Mouse (Mus musculus): ENCODE data around the gene Tmed6. TPM values are rescaled to one million over a fixed set of nuclear protein-coding genes. Genes with fewer than 3 reads are reported as not detected.
"Not testable (repeated sequence)": the region's sequence is repeated elsewhere in the genome, so short reads cannot be mapped to it uniquely, and the experiment has no call there.

The Tmed6 gene
- polyA plus RNA-seq, 1 experiment from 2014 or later: not detected

- H3K27me3 ChIP-seq (ENCODE audit: control insufficient read depth, insufficient read depth, low read length): no peaks in the 10 kb centered on the region
- no peaks in the 10 kb centered on the region for H3K36me3 ChIP-seq (ENCODE audit: control insufficient read depth, insufficient read depth, low read length)
- no peak overlapping the region for H3K4me3 ChIP-seq (ENCODE audit: low read depth, low read length)
- ATAC-seq (ENCODE audit: insufficient number of reproducible peaks, low FRiP score, low TSS enrichment, low read depth) (no peak), DNase-seq (ENCODE audit: low spot score) (no peak)
- H3K9ac ChIP-seq (ENCODE audit: low read length): 0 out of 2 replicates have a peak overlapping the region, but pooled peaks have one; percentile 22
- H3K4me2 ChIP-seq (ENCODE audit: low read depth, severe bottlenecking): 0 out of 2 replicates have a peak overlapping the region, but pooled peaks have one; percentile 0
- WGBS: 75% methylated on average over 23 of the region's 23 CpGs
- H3K27ac ChIP-seq (replicated peaks; ENCODE audit: low read depth, low read length): 0 out of 2 replicates have a peak overlapping the region, but pooled peaks have one; percentile 36
- H3K9me3 ChIP-seq (ENCODE audit: control insufficient read depth, low read length): no peaks in the 10 kb centered on the region
- H3K4me1 ChIP-seq (ENCODE audit: control insufficient read depth, insufficient read depth, low read length): peaks cover 3% of the 10 kb centered on the region; the same call in 1 of the 2 replicates
These were observed 43.7 kb upstream of the Tmed6 start for GRCm38 (mm10) chr8:107108978-107109720.

GRCm38 (mm10) chr8:107108089-107108488 is 42.6 kb upstream of the Tmed6 start:
- not testable (repeated sequence) for H3K36me3 ChIP-seq (ENCODE audit: control insufficient read depth, insufficient read depth, low read length); H3K4me2 ChIP-seq (ENCODE audit: low read depth, severe bottlenecking); DNase-seq (ENCODE audit: low spot score); H3K9ac ChIP-seq (ENCODE audit: low read length); H3K9me3 ChIP-seq (ENCODE audit: control insufficient read depth, low read length); H3K4me1 ChIP-seq (ENCODE audit: control insufficient read depth, insufficient read depth, low read length); H3K27ac ChIP-seq (replicated peaks; ENCODE audit: low read depth, low read length); H3K4me3 ChIP-seq (ENCODE audit: low read depth, low read length); H3K27me3 ChIP-seq (ENCODE audit: control insufficient read depth, insufficient read depth, low read length); ATAC-seq (ENCODE audit: insufficient number of reproducible peaks, low FRiP score, low TSS enrichment, low read depth)
- WGBS: 90% methylated on average over 5 of the region's 5 CpGs

DNA sequence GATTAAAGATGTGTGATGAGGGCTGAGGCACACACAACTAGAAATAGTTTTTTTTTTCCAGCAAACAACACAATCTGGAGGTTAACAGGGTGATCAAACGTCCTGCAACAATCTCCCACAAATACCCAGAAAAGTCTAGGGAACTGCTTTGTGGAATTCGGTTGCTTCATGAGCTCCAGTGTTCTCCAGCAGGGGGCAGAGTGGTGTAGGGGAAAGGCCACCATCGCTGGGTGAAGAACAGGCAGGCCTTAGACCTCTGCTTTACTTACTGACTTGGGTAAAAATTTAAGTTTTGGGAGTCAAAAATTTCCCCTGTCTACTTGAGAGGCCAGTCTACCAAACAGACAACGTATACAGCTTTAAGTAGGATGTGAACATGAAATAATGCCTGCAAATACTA is 39.1 kb upstream of the Tmed6 start:
- 13% methylated on average over 4 of the region's 4 CpGs for WGBS
- Histone ChIP-seq H3K4me1 (ENCODE audit: control insufficient read depth, insufficient read depth, low read length) (no peaks in the 10 kb centered on the region), H3K9me3 (ENCODE audit: control insufficient read depth, low read length) (no peaks in the 10 kb centered on the region), H3K9ac (ENCODE audit: low read length) (no peak overlapping the region), H3K36me3 (ENCODE audit: control insufficient read depth, insufficient read depth, low read length) (no peaks in the 10 kb centered on the region), H3K27ac (replicated peaks; ENCODE audit: low read depth, low read length) (no peak overlapping the region), H3K27me3 (ENCODE audit: control insufficient read depth, insufficient read depth, low read length) (no peaks in the 10 kb centered on the region), H3K4me2 (ENCODE audit: low read depth, severe bottlenecking) (no peak overlapping the region), H3K4me3 (ENCODE audit: low read depth, low read length) (no peak overlapping the region)
- no peak for ATAC-seq (ENCODE audit: insufficient number of reproducible peaks, low FRiP score, low TSS enrichment, low read depth)
- peak; percentile 90 for DNase-seq (ENCODE audit: low spot score)

DNA sequence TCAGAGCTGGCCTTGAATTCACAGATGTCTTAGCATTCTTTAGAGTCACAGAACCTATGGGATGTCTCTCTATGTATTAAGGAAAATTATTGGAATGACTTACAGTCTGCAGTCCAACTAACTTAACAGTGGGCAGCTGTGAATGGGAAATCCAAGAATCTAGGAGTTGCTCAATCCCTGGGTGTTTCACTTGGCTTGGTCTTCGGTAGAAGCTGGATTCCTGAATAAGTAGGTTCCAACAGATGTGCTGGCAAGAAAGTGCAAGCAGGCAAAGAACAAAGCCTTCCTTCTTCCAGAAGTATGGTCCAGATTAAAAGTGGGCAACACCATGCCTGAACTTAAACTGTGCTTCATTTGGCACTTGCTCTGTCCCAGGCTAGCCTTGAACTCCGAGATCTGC is 35.2 kb upstream of the Tmed6 start:
- no peak overlapping the region for H3K9ac ChIP-seq (ENCODE audit: low read length)
- WGBS: 85% methylated on average over 2 of the region's 2 CpGs
- no peak for ATAC-seq (ENCODE audit: insufficient number of reproducible peaks, low FRiP score, low TSS enrichment, low read depth)
- no peak overlapping the region for H3K4me3 ChIP-seq (ENCODE audit: low read depth, low read length)
- no peaks in the 10 kb centered on the region for H3K9me3 ChIP-seq (ENCODE audit: control insufficient read depth, low read length)
- no peaks in the 10 kb centered on the region for H3K27me3 ChIP-seq (ENCODE audit: control insufficient read depth, insufficient read depth, low read length)
- DNase-seq (ENCODE audit: low spot score): no peak
- no peak overlapping the region for H3K4me2 ChIP-seq (ENCODE audit: low read depth, severe bottlenecking)
- H3K36me3 ChIP-seq (ENCODE audit: control insufficient read depth, insufficient read depth, low read length): no peaks in the 10 kb centered on the region
- no peaks in the 10 kb centered on the region for H3K4me1 ChIP-seq (ENCODE audit: control insufficient read depth, insufficient read depth, low read length)
- no peak overlapping the region for H3K27ac ChIP-seq (replicated peaks; ENCODE audit: low read depth, low read length)

DNA sequence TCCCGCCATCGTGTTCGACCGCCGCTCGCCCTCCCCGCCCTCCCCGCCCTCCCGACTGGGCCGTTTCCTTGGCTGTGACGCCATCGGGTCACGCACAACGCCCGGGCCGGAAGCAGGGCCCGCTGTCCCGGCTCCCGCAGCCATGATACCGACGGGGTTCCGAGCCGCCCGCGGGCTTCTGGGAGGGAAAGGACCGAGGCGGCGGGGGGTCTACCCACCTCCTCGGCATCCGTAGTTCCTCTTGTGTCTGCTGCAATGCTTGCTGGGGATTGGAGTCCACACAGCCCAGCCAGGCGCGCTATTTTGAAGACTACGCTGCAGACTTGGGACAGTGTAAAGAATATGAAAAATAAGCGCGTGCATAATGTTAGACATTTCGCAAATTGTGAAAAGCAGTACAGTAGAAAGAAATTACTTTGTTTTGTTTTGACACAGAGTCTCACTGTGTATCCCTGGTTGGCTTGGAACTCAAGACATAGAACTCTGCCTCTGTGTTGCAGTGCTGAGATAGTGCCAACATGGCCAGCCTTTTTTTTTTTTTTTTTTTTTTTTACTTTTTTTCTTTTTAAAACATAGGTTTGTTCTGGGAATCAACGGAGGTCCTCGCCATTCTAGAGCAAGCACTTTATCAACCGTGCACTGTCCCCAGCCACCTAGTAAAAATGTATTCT is 31.1 kb upstream of the Tmed6 start, which contains the start of gene Terf2:
TSS of gene Terf2 (minus strand) at position 182 of the 671 bp plus-strand sequence.
- WGBS: 4% methylated on average over 39 of the region's 39 CpGs
- Histone ChIP-seq H3K4me3 (ENCODE audit: low read depth, low read length) (peak within 1 kb of the TSS; percentile 85), H3K4me1 (ENCODE audit: control insufficient read depth, insufficient read depth, low read length) (no peaks in the 10 kb centered on the region; the same call in 1 of the 2 replicates), H3K4me2 (ENCODE audit: low read depth, severe bottlenecking) (peak within 1 kb of the TSS; percentile 43), H3K36me3 (ENCODE audit: control insufficient read depth, insufficient read depth, low read length) (0 out of 2 replicates have a peak, but pooled peaks cover 3% of the 10 kb centered on the region), H3K27me3 (ENCODE audit: control insufficient read depth, insufficient read depth, low read length) (no peaks in the 10 kb centered on the region), H3K9ac (ENCODE audit: low read length) (peak within 1 kb of the TSS; percentile 93), H3K9me3 (ENCODE audit: control insufficient read depth, low read length) (no peaks in the 10 kb centered on the region), H3K27ac (replicated peaks; ENCODE audit: low read depth, low read length) (peak within 1 kb of the TSS; percentile 68)
- DNase-seq (ENCODE audit: low spot score): peak; percentile 98
- peak; percentile 92 for ATAC-seq (ENCODE audit: insufficient number of reproducible peaks, low FRiP score, low TSS enrichment, low read depth)

GRCm38 (mm10) chr8:107095717-107096365 is 30.4 kb upstream of the Tmed6 start:
- Histone ChIP-seq H3K36me3 (ENCODE audit: control insufficient read depth, insufficient read depth, low read length) (peaks cover 4% of the 10 kb centered on the region; the same call in 1 of the 2 replicates), H3K4me1 (ENCODE audit: control insufficient read depth, insufficient read depth, low read length) (no peaks in the 10 kb centered on the region; the same call in 1 of the 2 replicates), H3K27me3 (ENCODE audit: control insufficient read depth, insufficient read depth, low read length) (no peaks in the 10 kb centered on the region), H3K27ac (replicated peaks; ENCODE audit: low read depth, low read length) (peak overlapping the region; percentile 68), H3K9me3 (ENCODE audit: control insufficient read depth, low read length) (no peaks in the 10 kb centered on the region), H3K4me2 (ENCODE audit: low read depth, severe bottlenecking) (peak overlapping the region; percentile 43), H3K9ac (ENCODE audit: low read length) (peak overlapping the region; percentile 93), H3K4me3 (ENCODE audit: low read depth, low read length) (peak overlapping the region; percentile 85)
- WGBS: under 1% methylated on average over 53 of the region's 53 CpGs
- peak; percentile 74; the same call in 1 of the 2 replicates for ATAC-seq (ENCODE audit: insufficient number of reproducible peaks, low FRiP score, low TSS enrichment, low read depth)
- no peak for DNase-seq (ENCODE audit: low spot score)

- 95% methylated on average over 7 of the region's 7 CpGs for WGBS
These were observed 25.1 kb upstream of the Tmed6 start for GRCm38 (mm10) chr8:107090531-107090930.

GRCm38 (mm10) chr8:107088526-107089063 is 23.2 kb upstream of the Tmed6 start:
- 96% methylated on average over 5 of the region's 5 CpGs for WGBS

More at GRCm38 (mm10) chr8:107090531-107090930, 25.1 kb upstream of the Tmed6 start:
- Histone ChIP-seq H3K4me2 (ENCODE audit: low read depth, severe bottlenecking) (no peak overlapping the region), H3K9me3 (ENCODE audit: control insufficient read depth, low read length) (no peaks in the 10 kb centered on the region; the same call in 1 of the 2 replicates), H3K4me3 (ENCODE audit: low read depth, low read length) (no peak overlapping the region), H3K36me3 (ENCODE audit: control insufficient read depth, insufficient read depth, low read length) (peaks cover 18% of the 10 kb centered on the region; the same call in 1 of the 2 replicates), H3K27ac (replicated peaks; ENCODE audit: low read depth, low read length) (no peak overlapping the region), H3K27me3 (ENCODE audit: control insufficient read depth, insufficient read depth, low read length) (no peaks in the 10 kb centered on the region), H3K4me1 (ENCODE audit: control insufficient read depth, insufficient read depth, low read length) (no peaks in the 10 kb centered on the region; the same call in 1 of the 2 replicates), H3K9ac (ENCODE audit: low read length) (no peak overlapping the region)
- no peak for DNase-seq (ENCODE audit: low spot score)
- no peak for ATAC-seq (ENCODE audit: insufficient number of reproducible peaks, low FRiP score, low TSS enrichment, low read depth)

More at GRCm38 (mm10) chr8:107088526-107089063, 23.2 kb upstream of the Tmed6 start:
- no peak for DNase-seq (ENCODE audit: low spot score)
- Histone ChIP-seq H3K36me3 (ENCODE audit: control insufficient read depth, insufficient read depth, low read length) (peaks cover 14% of the 10 kb centered on the region; the same call in 1 of the 2 replicates), H3K27me3 (ENCODE audit: control insufficient read depth, insufficient read depth, low read length) (no peaks in the 10 kb centered on the region), H3K27ac (replicated peaks; ENCODE audit: low read depth, low read length) (no peak overlapping the region), H3K4me1 (ENCODE audit: control insufficient read depth, insufficient read depth, low read length) (no peaks in the 10 kb centered on the region), H3K4me3 (ENCODE audit: low read depth, low read length) (no peak overlapping the region), H3K9me3 (ENCODE audit: control insufficient read depth, low read length) (no peaks in the 10 kb centered on the region; the same call in 1 of the 2 replicates), H3K4me2 (ENCODE audit: low read depth, severe bottlenecking) (no peak overlapping the region), H3K9ac (ENCODE audit: low read length) (no peak overlapping the region)
- ATAC-seq (ENCODE audit: insufficient number of reproducible peaks, low FRiP score, low TSS enrichment, low read depth): no peak
